Mouse (Mus musculus): Measurements from ENCODE around the gene Spen.

DNA sequence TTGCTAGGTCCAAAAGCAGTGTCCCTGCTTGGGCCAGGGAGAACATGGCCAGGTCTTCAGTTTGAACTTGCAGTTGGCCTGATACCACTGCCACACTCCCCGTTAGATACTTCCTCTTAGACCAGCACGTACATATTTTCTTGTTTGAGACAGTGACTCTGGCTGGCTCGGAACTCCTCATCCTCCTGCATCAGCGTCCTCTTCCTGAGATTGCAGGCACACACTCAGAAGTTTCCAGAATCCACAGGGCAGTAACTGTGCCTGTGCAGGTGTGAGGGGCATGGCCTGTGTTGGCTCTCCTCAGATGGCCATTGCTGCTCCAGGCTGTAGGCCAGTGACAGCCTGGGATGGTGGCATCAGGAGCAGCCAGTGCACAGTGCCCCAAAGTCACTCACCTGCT is 77.9 kb downstream of the Spen start:
- TF ChIP-seq ZNF384 (IDR thresholded peaks at IDR 0.05; ENCODE audit: low read depth, low read length) = no peak
- TF ChIP-seq MAFK (IDR thresholded peaks at IDR 0.05; ENCODE audit: insufficient read depth, low read depth, low read length) = no peak
